Mouse (Mus musculus) testis, postnatal 14 days (tissue): ENCODE results near the gene Klk15.
A peak's percentile ranks its signal among the peaks of the same experiment; 100 is the strongest.
"Not testable (repeated sequence)": the region's sequence is repeated elsewhere in the genome, so short reads cannot be mapped to it uniquely, and the experiment has no call there.

Experiments used
- DNase-seq: peaks from one replicate; pipeline ENCODE4 v3.0.0; 2021; ENCODE audit warnings: low spot score

Klk15 gene

GRCm38 (mm10) chr7:43933440-43933839 lies at the start of gene Klk15:
Gene Klk15, plus strand, starts transcription at chr7:43933740.
- DNase-seq, result no peak

- no peak for DNase-seq
Observed at GRCm38 (mm10) chr7:43891365-43891764, 42.2 kb upstream of the Klk15 start.

GRCm38 (mm10) chr7:43891788-43892187 lies 41.8 kb upstream of the Klk15 start:
- DNase-seq, result no peak

- DNase-seq, result peak; percentile 73
Observed at GRCm38 (mm10) chr7:43894836-43895235, 38.7 kb upstream of the Klk15 start.

DNA sequence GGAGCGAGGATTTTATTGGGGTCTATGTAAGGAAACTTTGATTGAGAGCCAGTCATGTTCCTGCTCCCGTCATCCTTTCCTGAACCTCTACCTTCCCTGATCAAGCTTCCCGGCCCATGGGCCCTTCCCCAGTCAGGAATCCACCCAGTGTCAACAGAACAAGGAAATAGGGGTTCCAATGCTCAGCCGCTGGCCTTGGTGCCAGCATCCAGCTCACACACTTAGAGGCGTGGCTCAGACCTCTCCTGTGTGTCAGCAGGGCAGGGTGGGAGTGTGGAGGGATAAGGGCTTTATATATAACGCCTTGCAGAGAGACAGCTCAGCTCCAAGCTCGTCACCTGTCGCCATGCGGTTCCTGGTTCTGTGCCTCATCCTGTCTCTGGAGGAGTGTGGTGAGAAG lies 18.7 kb upstream of the Klk15 start:
- peak; percentile 1 for DNase-seq

- no peak for DNase-seq
Observed at GRCm38 (mm10) chr7:43918426-43918825, 15.1 kb upstream of the Klk15 start.

- DNase-seq, result no peak
Observed at GRCm38 (mm10) chr7:43918871-43919270, 14.7 kb upstream of the Klk15 start.

DNA sequence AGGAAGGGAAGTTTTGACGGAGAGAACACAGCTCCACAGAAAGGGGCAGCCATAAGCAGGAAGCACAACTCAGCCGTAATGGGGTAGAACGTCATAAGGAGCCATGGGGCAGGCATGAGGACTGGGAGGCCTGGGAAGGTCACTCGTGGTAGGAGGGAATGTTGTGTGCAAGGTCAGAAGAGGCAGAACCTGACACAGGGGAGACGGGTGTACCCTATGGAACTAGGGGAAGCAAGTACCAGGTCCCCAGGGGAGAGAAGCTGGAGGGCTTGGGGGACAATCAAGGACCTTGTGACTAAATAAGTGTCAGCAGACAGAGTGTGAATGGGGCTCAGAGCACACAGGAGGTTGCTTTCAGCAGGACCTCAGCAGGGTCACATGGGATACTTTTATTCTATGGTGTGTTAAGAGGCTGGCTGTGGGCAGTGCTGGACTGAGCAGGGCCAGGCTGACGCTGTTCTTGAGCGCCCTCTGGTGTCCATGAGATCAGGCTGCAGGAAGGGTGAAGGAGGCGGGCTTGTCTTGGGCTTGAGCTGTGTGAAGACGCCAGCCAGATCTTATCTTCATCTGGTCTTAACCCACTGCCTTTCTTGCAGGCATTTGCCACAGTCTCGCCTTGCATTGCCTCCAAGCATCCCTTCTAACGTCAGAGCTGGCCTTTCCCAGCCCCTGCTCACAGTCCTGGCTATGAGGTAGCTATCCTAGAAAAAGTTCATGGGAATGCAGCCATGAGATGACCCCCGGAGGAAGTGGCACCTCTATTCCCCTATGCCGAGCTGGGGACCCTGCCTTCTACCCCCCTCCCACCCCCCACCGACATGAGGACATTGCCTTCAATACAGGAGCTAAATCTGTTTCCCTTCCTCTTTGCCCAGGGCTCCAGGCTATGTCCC lies 13.7 kb upstream of the Klk15 start:
- peak; percentile 36 for DNase-seq

GRCm38 (mm10) chr7:43920582-43920981 lies 13.0 kb upstream of the Klk15 start:
- no peak for DNase-seq

GRCm38 (mm10) chr7:43921087-43921486 lies 12.5 kb upstream of the Klk15 start:
- DNase-seq, result no peak

GRCm38 (mm10) chr7:43921941-43922340 lies 11.6 kb upstream of the Klk15 start:
- DNase-seq, result no peak

DNA sequence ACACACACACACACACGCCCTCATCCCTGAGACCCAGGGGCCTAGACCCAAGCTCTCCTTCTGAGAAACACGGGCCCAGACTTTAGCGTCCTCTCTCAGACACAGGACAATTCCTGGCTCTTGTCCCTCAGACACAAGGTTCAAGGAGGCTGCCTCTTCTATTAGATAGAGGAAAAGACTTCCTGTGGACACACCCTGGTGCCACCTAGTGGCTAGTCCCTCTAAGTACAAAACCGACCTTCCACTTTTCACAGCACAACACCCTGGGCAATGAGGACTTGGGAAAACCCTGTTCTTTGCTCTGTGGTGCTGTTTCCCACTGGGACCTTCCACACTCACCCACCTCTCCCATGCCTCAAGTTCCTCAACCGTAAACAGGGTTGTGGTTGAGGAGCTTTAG lies 7.6 kb upstream of the Klk15 start:
- DNase-seq, result no peak

DNA sequence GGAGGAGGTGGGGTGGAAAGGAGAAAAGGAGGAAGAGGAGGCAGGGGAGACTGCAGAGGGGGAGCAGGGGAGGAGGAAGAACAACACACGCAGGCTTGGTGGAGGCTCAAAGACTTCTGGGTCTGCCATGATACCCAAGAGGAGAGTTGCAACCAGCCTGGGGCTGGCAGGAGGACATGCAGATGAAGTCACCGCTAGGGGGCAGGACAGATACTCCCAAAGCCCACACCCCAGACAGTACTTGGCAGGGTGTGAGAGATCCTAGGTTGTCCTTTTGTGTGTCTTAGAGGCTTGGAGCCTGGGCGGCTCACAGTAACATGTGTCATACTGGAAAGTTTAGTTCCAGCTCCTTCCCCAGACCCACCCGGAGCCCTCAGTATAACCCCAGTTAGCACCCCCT lies 5.0 kb upstream of the Klk15 start:
- DNase-seq, result no peak

GRCm38 (mm10) chr7:43932337-43932736 lies 1.2 kb upstream of the Klk15 start:
- DNase-seq, result no peak

- DNase-seq, result no peak
Observed at GRCm38 (mm10) chr7:43934747-43935146, 1.2 kb downstream of the Klk15 start.

- DNase-seq, result no peak
Observed at GRCm38 (mm10) chr7:43936551-43936950, 3.0 kb downstream of the Klk15 start.

DNA sequence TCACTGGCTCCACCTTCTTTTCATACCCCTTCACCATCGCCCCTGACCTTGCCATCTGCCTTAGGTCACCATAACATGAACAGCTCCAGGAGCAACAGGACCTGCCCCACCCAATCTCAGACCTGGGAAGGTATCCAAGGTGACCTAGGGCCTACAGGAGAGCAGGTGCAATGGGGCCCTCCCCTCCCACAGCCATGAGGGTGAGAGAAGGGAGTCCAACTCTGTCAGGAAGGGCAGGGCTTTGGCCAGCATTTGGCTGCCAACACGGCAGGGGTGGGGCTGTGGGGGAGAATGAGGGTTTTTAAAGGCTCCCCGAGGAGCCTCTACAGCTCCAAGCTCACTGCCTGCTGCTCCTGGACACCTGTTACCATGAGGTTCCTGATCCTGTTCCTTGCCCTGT lies 8.8 kb downstream of the Klk15 start:
- DNase-seq, result not testable (repeated sequence)

GRCm38 (mm10) chr7:43944727-43945264 lies 11.3 kb downstream of the Klk15 start:
- no peak for DNase-seq

- no peak for DNase-seq
Observed at GRCm38 (mm10) chr7:43950364-43950763, 16.8 kb downstream of the Klk15 start, which contains the start of gene Klk1b8. Gene Klk1b8, plus strand, starts transcription at chr7:43950664.

- no peak for DNase-seq
Observed at GRCm38 (mm10) chr7:43952703-43953102, 19.2 kb downstream of the Klk15 start.

GRCm38 (mm10) chr7:43966451-43966850 lies 32.9 kb downstream of the Klk15 start, which contains the start of gene Klk1b1:
Gene Klk1b1, plus strand, starts transcription at chr7:43966751.
- no peak for DNase-seq

- DNase-seq, result no peak
Observed at GRCm38 (mm10) chr7:43967058-43967457, 33.5 kb downstream of the Klk15 start.

GRCm38 (mm10) chr7:43967612-43968011 lies 34.1 kb downstream of the Klk15 start:
- DNase-seq, result no peak
